9 mouse cellular contexts compared by ENCODE assay signal in genomic region chr5:64378591-64379275, GRCm38 (mm10).
DNase-seq lines count a peak whose midpoint lies in the region; ATAC-seq and TF ChIP-seq lines count a peak whose summit lies in the region.
"Had no signal": no experiment of that assay in that cellular context is flagged by ENCODE, and none has a peak within 500 bp of the region (broad histone marks: within the 10 kb centered on the region; RNA-seq: fewer than 3 reads in every experiment).

No protein-coding gene starts in this region.

- DNase-seq in hindbrain, embryonic 10.5 days (ENCODE audit: low spot score) = no peak
- no peak for DNase-seq in hindbrain, embryonic 14.5 days (ENCODE audit: low spot score)
- DNase-seq in adrenal gland, postnatal 10 days = peak; percentile 19
- DNase-seq in heart, postnatal 0 days (ENCODE audit: low spot score) = peak; percentile 68
- DNase-seq in testis, postnatal 10 days (ENCODE audit: low spot score) = no peak
- no peak for DNase-seq in gastrocnemius, adult 8-10 months (ENCODE audit: low spot score in 2 of 2)
- no peak for DNase-seq in hindbrain, embryonic 11.5 days (ENCODE audit: low spot score)

- TF ChIP-seq CTCF in heart, postnatal 0 days (IDR thresholded peaks at IDR 0.05; ENCODE audit: low read depth) = no peak

- no peak for TF ChIP-seq EP300 in heart, postnatal 0 days (IDR thresholded peaks at IDR 0.05; ENCODE audit: low read depth)

- 61% methylated on average over 13 of the region's 13 CpGs for WGBS in hindbrain, embryonic 10.5 days
- 68% methylated on average over 13 of the region's 13 CpGs for WGBS in hindbrain, embryonic 14.5 days
- 48% methylated on average over 13 of the region's 13 CpGs for WGBS in heart, postnatal 0 days
- WGBS in liver, embryonic 16.5 days (ENCODE audit: insufficient replicate concordance) = 24% methylated on average over 13 of the region's 13 CpGs
- 65% methylated on average over 13 of the region's 13 CpGs for WGBS in hindbrain, embryonic 11.5 days

- no peaks in the 10 kb centered on the region for H3K27me3 ChIP-seq in hindbrain, embryonic 10.5 days (ENCODE audit: insufficient read depth, poor library complexity, severe bottlenecking)
- no peaks in the 10 kb centered on the region for H3K27me3 ChIP-seq in hindbrain, embryonic 14.5 days (ENCODE audit: control insufficient read depth, insufficient read depth, low read length)
- no peaks in the 10 kb centered on the region for H3K27me3 ChIP-seq in heart, postnatal 0 days (ENCODE audit: control insufficient read depth, insufficient read depth, low read length)
- no peaks in the 10 kb centered on the region for H3K27me3 ChIP-seq in liver, embryonic 16.5 days (ENCODE audit: control insufficient read depth, insufficient read depth, low read depth, low read length)
- peaks cover 2% of the 10 kb centered on the region; the same call in 1 of the 2 replicates for H3K27me3 ChIP-seq in hindbrain, embryonic 11.5 days (ENCODE audit: control insufficient read depth, insufficient read depth, low read length)
- H3K27me3 ChIP-seq: Patski had no signal

- H3K4me3 ChIP-seq in hindbrain, embryonic 10.5 days = no peak overlapping the region
- H3K4me3 ChIP-seq in hindbrain, embryonic 14.5 days (replicated peaks; ENCODE audit: low read length) = no peak overlapping the region
- no peak overlapping the region for H3K4me3 ChIP-seq in heart, postnatal 0 days (ENCODE audit: low read depth, low read length)
- H3K4me3 ChIP-seq in liver, embryonic 16.5 days (ENCODE audit: low read depth, low read length) = no peak overlapping the region
- no peak overlapping the region for H3K4me3 ChIP-seq in hindbrain, embryonic 11.5 days (ENCODE audit: low read depth, low read length)

- no peaks in the 10 kb centered on the region for H3K9me3 ChIP-seq in hindbrain, embryonic 10.5 days
- no peaks in the 10 kb centered on the region for H3K9me3 ChIP-seq in hindbrain, embryonic 14.5 days (ENCODE audit: control insufficient read depth, low read length)
- no peaks in the 10 kb centered on the region for H3K9me3 ChIP-seq in heart, postnatal 0 days (replicated peaks; ENCODE audit: control insufficient read depth, low read length)
- no peaks in the 10 kb centered on the region for H3K9me3 ChIP-seq in liver, embryonic 16.5 days (replicated peaks; ENCODE audit: control insufficient read depth, low read length)
- H3K9me3 ChIP-seq in hindbrain, embryonic 11.5 days (ENCODE audit: control insufficient read depth, low read length) = no peaks in the 10 kb centered on the region

- H3K36me3 ChIP-seq in hindbrain, embryonic 10.5 days = no peaks in the 10 kb centered on the region
- no peaks in the 10 kb centered on the region for H3K36me3 ChIP-seq in hindbrain, embryonic 14.5 days (replicated peaks; ENCODE audit: control insufficient read depth, insufficient read depth)
- H3K36me3 ChIP-seq in heart, postnatal 0 days (replicated peaks; ENCODE audit: control insufficient read depth, insufficient read depth, low read length) = no peaks in the 10 kb centered on the region
- H3K36me3 ChIP-seq in liver, embryonic 16.5 days (ENCODE audit: control insufficient read depth, insufficient read depth) = no peaks in the 10 kb centered on the region
- no peaks in the 10 kb centered on the region for H3K36me3 ChIP-seq in hindbrain, embryonic 11.5 days (ENCODE audit: control insufficient read depth, insufficient read depth, low read length)

- no peak overlapping the region for H3K4me2 ChIP-seq in hindbrain, embryonic 14.5 days (replicated peaks)
- no peak overlapping the region for H3K4me2 ChIP-seq in heart, postnatal 0 days (ENCODE audit: low read depth, low read length)
- H3K4me2 ChIP-seq in liver, embryonic 16.5 days (ENCODE audit: low read depth, low read length) = no peak overlapping the region
- no peak overlapping the region for H3K4me2 ChIP-seq in hindbrain, embryonic 11.5 days (replicated peaks; ENCODE audit: low read depth, low read length)

- peaks cover 77% of the 10 kb centered on the region for H3K4me1 ChIP-seq in hindbrain, embryonic 10.5 days (replicated peaks)
- peaks cover 22% of the 10 kb centered on the region for H3K4me1 ChIP-seq in hindbrain, embryonic 14.5 days (replicated peaks; ENCODE audit: control insufficient read depth, insufficient read depth, low read length)
- peaks cover 16% of the 10 kb centered on the region for H3K4me1 ChIP-seq in heart, postnatal 0 days (ENCODE audit: control insufficient read depth, insufficient read depth)
- H3K4me1 ChIP-seq in liver, embryonic 16.5 days (ENCODE audit: control insufficient read depth, low read depth, low read length) = peaks cover 25% of the 10 kb centered on the region
- no peaks in the 10 kb centered on the region for H3K4me1 ChIP-seq in hindbrain, embryonic 11.5 days (replicated peaks; ENCODE audit: control insufficient read depth, insufficient read depth, low read length)

- no peak overlapping the region for H3K9ac ChIP-seq in hindbrain, embryonic 14.5 days
- no peak overlapping the region for H3K9ac ChIP-seq in heart, postnatal 0 days (replicated peaks; ENCODE audit: low read depth, low read length)
- no peak overlapping the region for H3K9ac ChIP-seq in liver, embryonic 16.5 days (ENCODE audit: low read depth, low read length)
- no peak overlapping the region for H3K9ac ChIP-seq in hindbrain, embryonic 11.5 days (ENCODE audit: low read depth, low read length)

- no peak for ATAC-seq in hindbrain, embryonic 14.5 days (ENCODE audit: low FRiP score)
- ATAC-seq in heart, postnatal 0 days (ENCODE audit: insufficient read depth, low read depth) = peak; percentile 68
- peak; percentile 65 for ATAC-seq in liver, embryonic 16.5 days (ENCODE audit: low read depth)
- ATAC-seq in hindbrain, embryonic 11.5 days (ENCODE audit: low FRiP score) = no peak
- ATAC-seq: Patski had no signal

- peak overlapping the region; percentile 72 for H3K27ac ChIP-seq in hindbrain, embryonic 10.5 days
- H3K27ac ChIP-seq in hindbrain, embryonic 14.5 days = no peak overlapping the region
- H3K27ac ChIP-seq in heart, postnatal 0 days (ENCODE audit: low read depth) = peak overlapping the region; percentile 77
- H3K27ac ChIP-seq in liver, embryonic 16.5 days (ENCODE audit: low read length) = peak overlapping the region; percentile 51
- H3K27ac ChIP-seq in hindbrain, embryonic 11.5 days (ENCODE audit: low read depth, low read length) = no peak overlapping the region; the same call in 1 of the 2 replicates

Comparison
In these comparisons a context has a peak if more than half of its experiments do, and no peak if none do; other contexts are left out.
1. H3K27ac ChIP-seq: peak in hindbrain, embryonic 10.5 days (single experiment), heart, postnatal 0 days (single experiment) and liver, embryonic 16.5 days (single experiment); none in hindbrain, embryonic 14.5 days (single experiment) and hindbrain, embryonic 11.5 days (single experiment).
2. DNase-seq: peak in adrenal gland, postnatal 10 days (single experiment) and heart, postnatal 0 days (single experiment); none in hindbrain, embryonic 10.5 days (single experiment), hindbrain, embryonic 14.5 days (single experiment), testis, postnatal 10 days (single experiment), gastrocnemius, adult 8-10 months (0 of 2) and hindbrain, embryonic 11.5 days (single experiment).
3. ATAC-seq: peak in heart, postnatal 0 days (single experiment) and liver, embryonic 16.5 days (single experiment); none in hindbrain, embryonic 14.5 days (single experiment) and hindbrain, embryonic 11.5 days (single experiment).